Comparison of ENCODE assay signal across 8 mouse cellular contexts in the genomic region with DNA sequence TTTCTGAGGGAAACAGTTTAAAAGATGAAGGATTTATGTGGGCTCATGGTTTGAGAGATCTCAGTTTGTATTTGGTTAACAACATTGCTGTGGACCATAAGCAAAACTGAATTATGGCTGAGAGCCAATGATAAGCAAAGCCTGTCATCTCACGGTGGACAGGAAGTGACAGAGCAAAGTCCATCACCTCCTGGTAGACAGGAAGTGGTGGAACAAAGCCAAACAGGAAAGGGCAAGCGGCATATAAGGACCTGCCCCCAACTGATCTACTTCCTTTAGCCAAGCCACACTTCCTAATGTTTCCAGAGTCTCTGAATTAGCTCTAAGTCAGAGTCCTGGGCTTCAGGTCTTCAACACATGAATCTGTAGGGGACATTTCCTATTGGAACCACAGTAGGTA. TPM values are rescaled to one million over a fixed set of nuclear protein-coding genes. Genes with fewer than 3 reads are reported as not detected.
DNase-seq lines count a peak whose midpoint lies in the region; ATAC-seq and TF ChIP-seq lines count a peak whose summit lies in the region.

No protein-coding gene starts in this region.

- no peaks in the 10 kb centered on the region for H3K9me3 ChIP-seq in embryonic facial prominence, embryonic 14.5 days (ENCODE audit: control insufficient read depth, low read length)
- H3K9me3 ChIP-seq in kidney, embryonic 15.5 days (replicated peaks): no peaks in the 10 kb centered on the region
- H3K9me3 ChIP-seq in lung, postnatal 0 days (ENCODE audit: low read length): no peaks in the 10 kb centered on the region

- no peak for TF ChIP-seq CTCF in lung, postnatal 0 days (IDR thresholded peaks at IDR 0.05)

- H3K9ac ChIP-seq in embryonic facial prominence, embryonic 14.5 days (ENCODE audit: low read depth, low read length): no peak overlapping the region
- no peak overlapping the region for H3K9ac ChIP-seq in kidney, embryonic 15.5 days
- no peak overlapping the region for H3K9ac ChIP-seq in lung, postnatal 0 days (replicated peaks; ENCODE audit: low read depth)

- H3K4me3 ChIP-seq in embryonic facial prominence, embryonic 14.5 days (ENCODE audit: low read depth, low read length): no peak overlapping the region
- no peak overlapping the region for H3K4me3 ChIP-seq in kidney, embryonic 15.5 days (replicated peaks)
- no peak overlapping the region for H3K4me3 ChIP-seq in lung, postnatal 0 days (ENCODE audit: low read depth, low read length)

- ATAC-seq in embryonic facial prominence, embryonic 14.5 days (ENCODE audit: low read depth): no peak
- ATAC-seq in kidney, embryonic 15.5 days (replicated peaks; ENCODE audit: low FRiP score): no peak
- ATAC-seq in lung, postnatal 0 days: peak; percentile 68

- H3K4me2 ChIP-seq in embryonic facial prominence, embryonic 14.5 days (ENCODE audit: low read depth, low read length): no peak overlapping the region
- no peak overlapping the region for H3K4me2 ChIP-seq in kidney, embryonic 15.5 days
- H3K4me2 ChIP-seq in lung, postnatal 0 days (replicated peaks; ENCODE audit: low read depth, low read length): no peak overlapping the region

- H3K27ac ChIP-seq in embryonic facial prominence, embryonic 14.5 days (replicated peaks; ENCODE audit: low read depth, low read length): peak overlapping the region; percentile 46; the same call in 1 of the 2 replicates
- H3K27ac ChIP-seq in kidney, embryonic 15.5 days: peak overlapping the region; percentile 67
- H3K27ac ChIP-seq in lung, postnatal 0 days (ENCODE audit: low read length): peak overlapping the region; percentile 47

- 53% methylated on average over 2 of the region's 2 CpGs for WGBS in embryonic facial prominence, embryonic 14.5 days
- WGBS in kidney, embryonic 15.5 days: 45% methylated on average over 2 of the region's 2 CpGs
- 26% methylated on average over 2 of the region's 2 CpGs for WGBS in lung, postnatal 0 days

- H3K36me3 ChIP-seq in embryonic facial prominence, embryonic 14.5 days (ENCODE audit: control insufficient read depth, insufficient read depth, low read length): 0 out of 2 replicates have a peak, but pooled peaks cover 6% of the 10 kb centered on the region
- H3K36me3 ChIP-seq in kidney, embryonic 15.5 days: peaks cover 7% of the 10 kb centered on the region
- H3K36me3 ChIP-seq in lung, postnatal 0 days (ENCODE audit: insufficient read depth, low read length): 0 out of 2 replicates have a peak, but pooled peaks cover under 1% of the 10 kb centered on the region

- H3K4me1 ChIP-seq in embryonic facial prominence, embryonic 14.5 days (ENCODE audit: control insufficient read depth, insufficient read depth, low read length): no peaks in the 10 kb centered on the region
- H3K4me1 ChIP-seq in kidney, embryonic 15.5 days: 0 out of 2 replicates have a peak, but pooled peaks cover 21% of the 10 kb centered on the region
- H3K4me1 ChIP-seq in lung, postnatal 0 days (ENCODE audit: insufficient read depth, low read depth, low read length): peaks cover 8% of the 10 kb centered on the region; the same call in 1 of the 2 replicates

- TF ChIP-seq EP300 in lung, postnatal 0 days (IDR thresholded peaks at IDR 0.05): peak; percentile 96

- no peaks in the 10 kb centered on the region for H3K27me3 ChIP-seq in embryonic facial prominence, embryonic 14.5 days (replicated peaks; ENCODE audit: control insufficient read depth, insufficient read depth, low read length)
- no peaks in the 10 kb centered on the region for H3K27me3 ChIP-seq in kidney, embryonic 15.5 days
- H3K27me3 ChIP-seq in lung, postnatal 0 days (replicated peaks; ENCODE audit: insufficient read depth, low read length): no peaks in the 10 kb centered on the region

- DNase-seq in CD4-positive, CD25-positive, alpha-beta regulatory T cell, adult 2 months (ENCODE audit: low read depth, low spot score): peak; percentile 15
- peak; percentile 58 for DNase-seq in embryonic facial prominence, embryonic 14.5 days (ENCODE audit: low spot score)
- DNase-seq in lung, postnatal 0 days (ENCODE audit: low spot score): peak; percentile 87
- no peak for DNase-seq in cerebellum, adult 8-10 months
- no peak for DNase-seq in urinary bladder, postnatal 4 days (ENCODE audit: low spot score in 2 of 2)
- no peak for DNase-seq in cerebellum, adult 9-11 months
- DNase-seq in layer of hippocampus, adult 8-10 months (ENCODE audit: low spot score in 2 of 2): no peak

RNA-seq across cellular contexts. Expression of a gene that starts 37.1 kb away (rescaled TPM):
- 11.0 and 12.5 TPM in 2 replicates for polyA plus RNA-seq in embryonic facial prominence, embryonic 14.5 days (2014; fragmentation: Nextera tagmentation; extraction: Ambion mirVana)
- polyA plus RNA-seq in kidney, embryonic 15.5 days (2015; fragmentation: Nextera tagmentation; extraction: Ambion mirVana): 10.0 and 10.5 TPM in 2 replicates
- 17.7 and 19.3 TPM in 2 replicates for polyA plus RNA-seq in lung, postnatal 0 days (2015; fragmentation: Nextera tagmentation; extraction: Ambion mirVana)
- 1 to 10 TPM; 3.3 to 7.1 (median 4.8) TPM for total RNA-seq in layer of hippocampus, adult 8-10 months (2022)

Comparison
In these comparisons a context has a peak if more than half of its experiments do, and no peak if none do; other contexts are left out.
1. DNase-seq: peak in CD4-positive, CD25-positive, alpha-beta regulatory T cell, adult 2 months (single experiment), embryonic facial prominence, embryonic 14.5 days (single experiment) and lung, postnatal 0 days (single experiment); none in cerebellum, adult 8-10 months (single experiment), urinary bladder, postnatal 4 days (0 of 2), cerebellum, adult 9-11 months (single experiment) and layer of hippocampus, adult 8-10 months (0 of 2).
2. Peak in every context shown above with its lines, with median percentiles within 50 percentile points of each other: H3K27ac ChIP-seq.